Mouse (Mus musculus) B cell, adult 2 months (primary cell): ENCODE data around the gene Gm4787.
"Not testable (repeated sequence)": the region's sequence is repeated elsewhere in the genome, so short reads cannot be mapped to it uniquely, and the experiment has no call there.

Source experiments
- DNase-seq, 2 experiments: peaks; one replicate each; pipeline ENCODE4 v3.0.0; 2022

Gm4787 gene

DNA sequence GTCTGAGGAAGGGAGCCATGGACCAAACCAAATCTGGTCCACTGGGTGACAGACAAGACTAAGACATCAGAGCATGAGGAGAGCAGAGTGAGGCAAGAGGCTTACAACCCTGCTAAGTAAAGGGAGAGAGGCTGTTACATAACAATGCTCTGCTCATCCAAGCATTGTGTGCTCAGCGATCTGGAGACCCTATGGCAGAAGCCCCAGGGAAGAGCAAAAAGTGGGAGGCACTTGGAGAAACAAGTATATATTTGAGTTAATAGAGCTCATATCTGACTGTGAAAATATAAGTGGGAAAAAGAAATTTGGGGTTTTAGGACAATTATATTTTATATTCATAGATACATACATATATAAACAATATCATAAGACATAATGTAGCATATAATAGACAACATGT lies at the start of gene Gm4787:
Gm4787 (minus strand) TSS at position 101 of the 400 bp plus-strand sequence.
- DNase-seq: not testable (repeated sequence)

DNA sequence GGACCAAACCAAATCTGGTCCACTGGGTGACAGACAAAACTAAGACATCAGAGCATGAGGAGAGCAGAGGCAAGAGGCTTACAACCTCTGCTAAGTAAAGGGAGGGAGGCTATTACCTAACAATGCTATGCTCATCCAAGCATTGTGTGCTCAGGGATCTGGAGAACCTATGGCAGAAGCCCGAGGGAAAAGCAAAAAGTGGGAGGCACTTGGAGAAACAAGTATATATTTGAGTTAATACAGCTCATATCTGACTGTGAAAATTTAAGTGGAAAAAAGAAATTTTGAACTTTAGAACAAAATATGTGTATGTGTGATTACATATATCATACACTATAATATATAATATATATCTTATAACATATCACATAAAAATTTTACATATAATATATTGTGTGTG lies 42.6 kb upstream of the Gm4787 start, which contains the start of gene Adam4:
Adam4 (minus strand) TSS at position 101 of the 400 bp plus-strand sequence.
- DNase-seq: no peak

DNA sequence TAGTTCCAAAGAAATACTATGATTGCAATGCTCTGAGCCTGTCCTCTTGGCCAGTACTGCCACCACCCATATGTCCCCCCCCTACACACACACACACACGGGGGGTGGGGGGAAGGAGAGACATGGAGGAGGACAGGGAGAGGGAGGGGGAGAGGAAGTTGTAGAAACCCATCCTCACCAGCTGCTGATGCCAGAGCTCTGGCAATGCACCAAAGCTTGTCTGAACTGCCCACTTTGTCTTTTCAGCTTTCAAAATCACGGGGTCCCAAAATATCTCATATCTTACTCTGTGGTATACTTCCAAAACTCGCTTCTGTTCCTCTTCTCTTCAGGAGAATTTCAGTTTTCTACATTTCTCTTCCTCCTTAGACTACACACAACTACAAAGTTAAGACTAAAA lies 33.9 kb upstream of the Gm4787 start:
- DNase-seq: no peak

DNA sequence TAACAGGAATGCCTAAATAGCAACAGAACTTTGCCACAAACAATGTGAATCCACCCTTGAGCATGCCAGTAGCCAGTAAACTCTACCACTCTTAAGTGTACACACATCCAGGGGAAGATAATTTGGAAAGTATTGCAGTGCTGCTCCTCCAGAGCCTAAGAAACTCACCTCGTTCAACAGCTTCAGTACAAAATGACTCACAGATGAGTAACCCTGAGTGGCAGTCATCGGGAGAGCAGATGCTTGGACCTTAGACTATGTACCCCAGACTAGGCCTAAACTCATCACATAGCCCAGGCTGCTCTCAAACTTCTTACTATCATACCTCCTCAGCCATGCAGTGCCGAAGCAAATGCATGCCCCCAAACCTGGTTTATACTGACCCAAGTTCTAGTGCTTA lies 29.7 kb upstream of the Gm4787 start:
- DNase-seq: no peak

DNA sequence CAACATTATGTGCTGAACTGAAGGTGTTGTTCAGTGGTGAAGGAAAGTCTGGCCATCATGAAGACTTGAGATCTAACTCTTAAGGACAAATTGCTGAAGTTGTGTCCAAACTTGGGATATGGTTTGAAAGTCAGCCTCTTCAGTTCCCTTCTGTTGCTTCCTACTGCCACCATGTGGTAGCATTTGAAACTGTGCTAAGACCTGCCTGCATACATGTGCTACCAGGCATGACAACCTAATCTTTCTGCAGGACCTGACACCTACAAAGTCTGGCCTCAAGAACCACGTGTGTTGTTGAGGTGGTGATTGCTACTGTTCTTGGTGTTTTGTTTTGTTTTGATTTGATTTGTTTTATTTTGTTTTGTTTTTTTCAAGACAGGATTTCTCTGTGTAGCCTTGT lies 22.9 kb upstream of the Gm4787 start:
- peak; percentile 41 to 54 for DNase-seq

DNA sequence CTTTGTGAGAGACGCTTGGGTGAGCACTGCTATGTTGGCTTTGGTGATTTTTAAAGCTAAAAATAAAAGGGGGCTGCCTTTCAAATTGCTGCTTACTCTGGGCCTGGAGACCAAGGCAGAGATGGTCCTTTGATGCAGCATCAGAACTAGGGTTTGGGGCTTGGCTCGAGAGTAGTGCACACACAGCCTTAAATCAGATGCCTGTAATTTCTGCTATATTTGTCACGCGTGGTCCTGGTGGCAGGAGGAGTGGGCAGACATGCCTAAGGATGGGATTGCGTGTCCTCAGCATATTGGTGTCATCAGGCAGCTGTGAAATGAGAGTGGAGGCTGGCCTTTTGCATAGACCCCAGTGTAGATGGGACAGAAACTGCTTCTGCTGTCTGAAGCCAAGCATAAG lies 45.4 kb downstream of the Gm4787 start:
- no peak for DNase-seq

DNA sequence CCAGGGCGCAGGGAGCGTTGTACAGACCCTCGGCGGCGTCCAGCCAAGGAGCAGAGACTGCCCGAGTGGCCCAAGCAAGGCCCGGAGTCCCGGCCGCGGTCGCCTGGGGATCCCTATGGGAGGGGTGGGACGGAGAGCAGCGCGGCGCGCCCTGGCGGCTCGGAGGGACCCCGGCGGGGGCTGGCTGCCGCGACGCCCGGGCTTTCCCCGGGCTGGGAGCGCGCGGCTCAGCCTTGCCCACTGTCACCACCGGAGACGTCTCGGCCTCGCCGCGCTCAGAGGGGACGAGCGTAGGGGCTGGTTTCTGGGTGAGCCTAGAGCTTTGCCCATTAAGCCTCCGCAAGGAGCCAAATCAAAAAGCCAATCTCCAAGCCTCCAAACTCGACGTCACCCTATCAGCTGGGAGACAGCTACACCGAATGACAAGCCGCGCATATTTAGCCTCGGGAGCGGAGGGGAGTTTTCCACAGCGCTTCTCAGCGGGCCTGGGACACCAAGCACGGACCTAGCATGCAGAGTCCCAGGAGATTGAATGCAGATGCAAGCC lies 46.3 kb downstream of the Gm4787 start, which contains the start of gene Slc8a3:
Slc8a3 (minus strand) TSS at position 306 of the 547 bp plus-strand sequence.
- no peak for DNase-seq

DNA sequence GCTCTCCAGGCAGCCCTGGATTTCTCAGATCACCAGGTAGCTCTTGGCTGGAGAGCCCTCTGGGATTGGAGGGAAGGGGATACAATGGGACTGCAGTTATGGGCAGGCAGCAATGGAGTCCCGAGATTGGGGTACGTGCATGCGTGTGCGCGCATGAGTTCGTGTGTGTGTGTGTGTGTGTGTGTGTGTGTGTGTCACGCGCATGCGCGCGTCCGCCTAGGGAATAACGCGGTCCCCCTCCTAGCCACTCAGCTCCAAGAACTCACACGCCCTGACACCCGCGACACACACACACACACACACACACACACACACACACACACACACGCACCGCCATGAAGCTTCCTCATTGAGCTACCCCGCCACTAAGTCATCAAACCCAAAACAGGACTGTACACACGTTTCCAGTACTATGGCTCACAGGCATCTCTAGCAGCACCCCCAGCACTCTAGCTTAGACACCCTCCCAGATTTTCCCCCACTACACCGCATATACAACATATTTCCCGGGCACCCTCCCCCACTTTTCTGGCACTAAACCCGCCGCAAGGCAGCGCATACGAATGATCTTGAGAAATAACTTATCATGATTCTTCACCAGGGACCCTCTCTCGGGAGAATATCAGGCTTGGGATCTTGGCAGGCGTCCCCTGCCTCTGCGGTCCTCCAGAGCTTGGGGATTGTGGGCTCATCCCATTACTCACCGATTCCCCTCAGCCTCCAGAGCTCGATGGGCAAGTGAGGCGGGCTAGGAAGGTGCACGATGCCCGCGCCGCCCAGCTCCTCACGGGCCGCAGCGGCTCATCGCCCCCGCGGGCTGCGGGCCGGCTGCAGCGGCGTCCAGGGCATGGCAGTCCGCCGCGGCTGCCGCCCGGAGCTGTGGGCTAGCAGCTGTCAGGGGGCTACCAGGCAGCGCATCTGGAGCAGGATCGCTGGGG lies 47.1 kb downstream of the Gm4787 start:
- no peak for DNase-seq

DNA sequence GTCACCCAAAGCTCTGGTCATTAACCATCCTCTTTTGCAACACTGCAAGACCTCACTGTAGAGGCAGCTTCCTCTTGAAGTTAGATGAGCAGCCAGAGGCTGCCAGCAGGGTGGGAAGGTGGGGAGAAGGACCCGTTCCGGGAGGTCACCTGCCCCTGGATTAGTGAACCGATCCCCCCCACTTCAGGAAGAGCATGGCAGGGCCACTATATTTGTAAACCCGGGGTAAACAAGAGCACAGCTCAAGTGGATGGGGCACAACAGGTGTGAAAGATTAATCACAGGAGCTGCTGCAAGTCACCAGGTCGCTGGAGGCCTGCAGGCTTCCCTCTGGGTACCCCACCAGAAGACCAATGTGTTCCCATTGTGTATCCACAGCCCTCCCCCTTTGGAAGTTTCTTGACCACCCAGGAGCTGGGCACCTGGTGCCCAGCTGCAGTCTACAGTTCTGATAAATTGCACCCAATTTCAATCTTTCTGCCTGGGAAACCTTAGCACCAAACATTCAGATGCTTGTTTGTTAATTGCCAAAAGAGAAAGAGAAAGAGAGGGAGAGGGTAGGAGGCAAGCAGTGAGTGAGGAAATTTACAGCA lies 48.1 kb downstream of the Gm4787 start:
- DNase-seq: no peak
